Comparison of ENCODE assay signal across 1 mouse cellular context in genomic region chr12:51347988-51348697, GRCm38 (mm10).
TF ChIP-seq lines count a peak whose summit lies in the region.

G2e3 (plus strand) TSS chr12:51348061.

TF ChIP-seq in MEL, 35 proteins besides CTCF, POLR2A, EP300 and RAD21 (continued from another document):
- TF ChIP-seq MAX (IDR thresholded peaks at IDR 0.05; ENCODE audit: low read length) (peak; percentile 67; the same call in 1 of the 2 replicates), ZNF384 (IDR thresholded peaks at IDR 0.05; ENCODE audit: low read depth, low read length) (0 out of 2 replicates have a peak, but pooled peaks have one; percentile 11)
